Mouse (Mus musculus) bone marrow macrophage, adult 2 months (primary cell): ENCODE measurements around the gene Unc5cl. TPM values are rescaled to one million over a fixed set of nuclear protein-coding genes. Genes with fewer than 3 reads are reported as not detected.

Experiments used
- H3K27ac ChIP-seq: 2 replicates; pipeline ENCODE4 v1.5.1; 2012; ENCODE audit warnings: low read depth, low read length; ENCODE audit not compliant: insufficient read depth
- H3K4me1 ChIP-seq: 2 replicates; pipeline ENCODE4 v1.6.1; 2012; ENCODE audit warnings: low read length; ENCODE audit not compliant: control insufficient read depth, insufficient read depth
- H3K4me3 ChIP-seq: 2 replicates; pipeline ENCODE4 v1.5.1; 2012; ENCODE audit warnings: mild to moderate bottlenecking, low read length, moderate library complexity; ENCODE audit not compliant: insufficient read depth
- CTCF ChIP-seq: IDR thresholded peaks from 2 replicates; pipeline ENCODE4 v1.5.1; 2012; ENCODE audit warnings: low read depth, mild to moderate bottlenecking, low read length, moderate library complexity
- POLR2A ChIP-seq: IDR thresholded peaks from 2 replicates; pipeline ENCODE4 v1.6.1; 2012; ENCODE audit warnings: mild to moderate bottlenecking, low read depth, low read length, borderline replicate concordance
- polyA plus RNA-seq: library from polyadenylated mRNA; stranded (reverse); fragments of >200 nt; gene quantifications from 2 replicates; pipeline ENCODE4 v1.2.4, GENCODE M21; 2012; ENCODE audit not compliant: missing spikeins, insufficient read depth, insufficient read length

The Unc5cl gene
- polyA plus RNA-seq, 1 experiment, result not detected

DNA sequence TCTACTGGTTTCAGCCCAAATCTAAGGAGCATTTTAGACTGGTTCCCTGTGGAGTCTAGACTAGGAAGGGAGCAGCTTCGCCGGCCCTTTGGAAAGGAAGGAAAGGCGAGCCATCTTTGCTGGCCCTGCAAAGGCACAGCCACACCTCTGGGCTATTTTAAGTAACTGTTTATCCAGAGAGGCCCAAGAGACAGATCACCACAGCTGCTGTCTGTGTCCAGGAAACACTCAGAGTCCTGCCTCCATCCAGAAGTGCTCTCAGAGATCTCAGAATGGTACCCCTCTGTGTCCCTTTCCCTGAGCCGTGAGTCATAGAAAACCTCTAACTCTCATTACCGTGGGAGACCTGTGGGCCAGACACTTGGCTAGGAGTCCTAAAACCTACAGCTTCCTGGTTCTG, 24.3 kb upstream of the Unc5cl start:
- Histone ChIP-seq H3K27ac (no peak overlapping the region), H3K4me3 (no peak overlapping the region), H3K4me1 (0 out of 2 replicates have a peak, but pooled peaks cover 2% of the 10 kb centered on the region)
- no peak for TF ChIP-seq CTCF
- TF ChIP-seq POLR2A, result no peak

DNA sequence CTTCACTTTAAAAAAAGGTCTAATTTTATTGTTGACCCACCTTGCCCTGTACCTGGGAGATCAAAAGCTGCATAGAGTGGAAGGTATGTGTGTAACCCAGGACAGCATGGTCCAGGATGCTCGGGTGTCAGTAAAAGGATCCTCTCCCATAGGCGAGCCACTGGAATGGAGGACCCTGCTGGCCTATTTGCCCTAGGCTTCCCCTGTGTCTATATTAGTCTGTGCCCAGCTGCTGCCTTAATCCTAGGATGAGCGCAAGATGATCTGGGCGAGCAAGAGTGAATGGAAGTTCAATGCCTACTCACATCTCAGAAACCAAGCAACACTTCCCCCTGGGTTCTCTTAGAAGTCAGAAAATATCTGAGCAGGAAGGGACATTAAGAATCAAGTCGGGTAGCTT, 23.6 kb upstream of the Unc5cl start:
- Histone ChIP-seq H3K4me1 (0 out of 2 replicates have a peak, but pooled peaks cover 1% of the 10 kb centered on the region), H3K27ac (no peak overlapping the region), H3K4me3 (no peak overlapping the region)
- no peak for TF ChIP-seq POLR2A
- no peak for TF ChIP-seq CTCF

GRCm38 (mm10) chr17:48432158-48432980, 22.3 kb upstream of the Unc5cl start, which contains the start of gene Apobec2:
Apobec2 (minus strand) TSS chr17:48432930.
- no peak within 1 kb of the TSS for H3K27ac ChIP-seq
- H3K4me1 ChIP-seq, result no peaks in the 10 kb centered on the region
- no peak for TF ChIP-seq CTCF
- TF ChIP-seq POLR2A, result no peak
- no peak within 1 kb of the TSS for H3K4me3 ChIP-seq

DNA sequence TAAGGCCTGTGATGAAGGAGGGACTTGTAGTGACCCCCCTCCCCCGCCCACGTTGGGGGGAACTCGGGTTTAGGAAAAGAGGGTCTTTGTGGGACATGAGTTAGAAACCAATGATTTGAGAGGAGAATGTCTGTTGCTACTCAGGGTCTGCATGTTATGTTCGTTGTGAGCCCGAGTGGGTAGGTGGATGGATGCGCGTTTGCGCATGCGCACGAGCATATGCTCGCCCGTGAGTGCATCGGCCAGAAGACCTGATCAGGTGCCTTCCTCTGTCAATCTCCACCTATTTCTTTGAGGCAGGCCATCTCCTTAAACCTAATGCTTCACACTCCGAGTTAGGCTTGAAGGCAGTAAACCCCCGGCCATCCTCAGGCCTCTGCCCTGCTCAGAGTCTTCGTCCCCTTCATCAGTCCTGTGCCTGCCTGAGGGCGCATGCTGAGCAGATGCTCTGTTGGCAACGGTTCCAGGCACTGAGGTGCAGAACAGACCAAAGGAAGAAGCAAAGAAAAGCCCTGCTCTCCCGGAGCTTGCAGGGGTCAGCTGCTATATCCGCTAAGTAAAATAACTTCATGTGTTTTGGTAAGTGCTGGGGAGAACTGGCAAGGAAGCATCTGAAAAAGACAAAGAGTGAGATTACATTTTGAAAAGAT, 21.6 kb upstream of the Unc5cl start:
- no peak overlapping the region for H3K27ac ChIP-seq
- TF ChIP-seq CTCF, result no peak
- no peak for TF ChIP-seq POLR2A
- H3K4me3 ChIP-seq, result no peak overlapping the region
- no peaks in the 10 kb centered on the region for H3K4me1 ChIP-seq

- TF ChIP-seq CTCF (no peak), POLR2A (no peak)
- no peak overlapping the region for H3K27ac ChIP-seq
- H3K4me3 ChIP-seq, result no peak overlapping the region
- H3K4me1 ChIP-seq, result no peaks in the 10 kb centered on the region
Observed at GRCm38 (mm10) chr17:48433689-48434330, 20.9 kb upstream of the Unc5cl start.

DNA sequence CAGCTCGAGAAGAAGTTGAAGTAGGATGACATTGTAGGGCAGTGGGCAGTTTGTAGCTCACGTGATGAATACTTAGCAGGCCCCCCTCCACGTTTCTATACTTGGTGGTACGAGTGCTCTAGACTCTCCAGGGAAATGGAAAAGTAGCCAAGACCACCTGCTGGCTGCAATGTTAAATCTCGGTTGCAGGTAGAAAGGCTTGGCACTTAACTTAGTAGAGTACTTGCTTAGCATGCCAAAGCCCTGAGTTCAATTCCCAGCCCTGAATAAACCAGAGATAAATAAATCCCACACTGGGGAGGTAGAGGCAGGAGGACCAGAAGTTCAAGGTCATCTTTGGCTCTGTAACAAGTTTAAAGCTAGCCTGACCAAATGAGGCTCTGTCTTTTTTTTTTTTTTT, 20.2 kb upstream of the Unc5cl start:
- Histone ChIP-seq H3K4me3 (no peak overlapping the region), H3K4me1 (no peaks in the 10 kb centered on the region), H3K27ac (no peak overlapping the region)
- TF ChIP-seq CTCF, result no peak
- TF ChIP-seq POLR2A, result no peak

DNA sequence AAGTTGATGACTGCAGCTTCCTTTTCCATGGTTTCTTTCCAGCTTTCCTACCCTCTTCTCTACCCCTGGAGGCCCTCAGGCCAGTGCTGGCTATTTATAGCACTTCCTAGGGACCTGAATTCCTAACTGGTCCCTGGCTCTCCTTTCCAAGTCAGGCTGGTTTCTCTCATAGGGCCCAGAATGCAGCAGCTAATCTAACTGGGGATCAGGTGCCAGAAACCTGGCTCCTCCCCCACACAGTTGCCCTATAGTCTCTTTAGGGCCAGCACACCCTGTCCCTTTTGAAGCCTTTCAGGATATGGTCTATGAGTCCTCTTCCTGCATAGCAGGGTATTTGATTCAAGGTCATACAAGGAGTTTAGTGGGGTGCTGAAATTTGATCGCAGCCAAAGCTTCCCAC, 18.2 kb upstream of the Unc5cl start:
- Histone ChIP-seq H3K27ac (no peak overlapping the region), H3K4me3 (no peak overlapping the region), H3K4me1 (no peaks in the 10 kb centered on the region)
- TF ChIP-seq CTCF (no peak), POLR2A (no peak)

- Histone ChIP-seq H3K4me3 (no peak overlapping the region), H3K4me1 (no peaks in the 10 kb centered on the region), H3K27ac (no peak overlapping the region)
- TF ChIP-seq POLR2A (no peak), CTCF (no peak)
Observed at GRCm38 (mm10) chr17:48437421-48437911, 17.2 kb upstream of the Unc5cl start.

- TF ChIP-seq POLR2A (no peak), CTCF (no peak)
- Histone ChIP-seq H3K4me1 (no peaks in the 10 kb centered on the region), H3K27ac (no peak overlapping the region), H3K4me3 (no peak overlapping the region)
Observed at GRCm38 (mm10) chr17:48442745-48443457, 11.8 kb upstream of the Unc5cl start.
